In the genomic region with DNA sequence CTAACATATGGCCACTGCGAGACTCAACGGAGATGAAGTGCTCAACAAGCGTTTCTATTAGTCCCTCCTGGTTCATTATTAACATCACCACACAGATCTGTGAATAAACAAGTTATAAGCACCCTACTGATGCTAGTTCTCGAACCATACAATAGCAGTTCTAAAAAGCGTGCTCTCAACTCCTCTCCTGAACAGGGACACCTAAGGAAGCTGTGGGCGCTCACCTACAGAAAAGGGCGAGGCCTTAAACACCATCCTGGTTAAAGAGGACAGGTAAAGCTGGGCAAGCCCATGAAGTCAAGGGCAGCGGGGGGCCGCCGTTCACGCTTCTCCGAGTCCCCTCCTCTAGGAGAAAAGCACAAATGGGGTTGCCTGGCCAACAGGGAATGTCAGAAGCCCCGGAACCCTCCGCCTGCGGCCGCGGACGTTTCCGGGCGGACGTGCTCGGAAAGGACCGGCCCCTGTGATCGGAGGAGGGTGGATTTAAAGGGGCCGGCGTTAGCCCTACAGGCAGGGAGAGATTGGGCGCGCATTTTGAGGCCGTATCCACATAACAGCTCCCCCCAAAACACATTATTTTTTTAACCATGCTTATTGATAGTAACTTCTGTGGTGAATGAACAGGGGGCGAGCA, we compare ENCODE assay signal across 8 mouse cellular contexts. TPM values are rescaled to one million over a fixed set of nuclear protein-coding genes. Genes with fewer than 3 reads are reported as not detected.
DNase-seq lines count a peak whose midpoint lies in the region; ATAC-seq lines count a peak whose summit lies in the region.

No protein-coding gene starts in this region.

- no peaks in the 10 kb centered on the region for H3K9me3 ChIP-seq in intestine, embryonic 14.5 days (ENCODE audit: control insufficient read depth, low read length)

- peak overlapping the region; percentile 85 for H3K4me2 ChIP-seq in intestine, embryonic 14.5 days (ENCODE audit: low read length)

- peak overlapping the region; percentile 43; the same call in 1 of the 2 replicates for H3K27ac ChIP-seq in intestine, embryonic 14.5 days (ENCODE audit: low read depth)

- peak overlapping the region; percentile 68 for H3K9ac ChIP-seq in intestine, embryonic 14.5 days (ENCODE audit: low read length)

- WGBS in intestine, embryonic 14.5 days, result 2% methylated on average over 30 of the region's 30 CpGs

- peak overlapping the region; percentile 76 for H3K4me3 ChIP-seq in intestine, embryonic 14.5 days (ENCODE audit: low read depth, low read length)

- no peaks in the 10 kb centered on the region for H3K27me3 ChIP-seq in intestine, embryonic 14.5 days (replicated peaks; ENCODE audit: control insufficient read depth, insufficient read depth, low read length)

- H3K36me3 ChIP-seq in intestine, embryonic 14.5 days (ENCODE audit: control insufficient read depth, insufficient read depth, low read length), result peaks cover 8% of the 10 kb centered on the region; the same call in 1 of the 2 replicates

- H3K4me1 ChIP-seq in intestine, embryonic 14.5 days (replicated peaks; ENCODE audit: control insufficient read depth, insufficient read depth, low read length), result peaks cover 21% of the 10 kb centered on the region

- peak; percentile 88 to 89 for DNase-seq in adrenal gland, adult 18-20 months (ENCODE audit: low spot score in 2 of 2)
- peak; percentile 92 for DNase-seq in embryo, embryonic 10.5 days (ENCODE audit: low spot score)
- DNase-seq in gastrocnemius, postnatal 14 days, result peak; percentile 83
- peak; percentile 93 for DNase-seq in intestine, embryonic 14.5 days (ENCODE audit: low spot score)
- DNase-seq in left cerebral cortex, postnatal 14 days (ENCODE audit: low spot score in 2 of 2), result peak; percentile 87
- peak; percentile 83 for DNase-seq in right cerebral cortex, postnatal 14 days
- peak; percentile 85 for DNase-seq in urinary bladder, postnatal 25 days (ENCODE audit: low spot score)

- intact Hi-C loops in gastrocnemius, postnatal 14 days (cut with DNase I; ENCODE audit: low total_unique reads), result no loop called here
- intact Hi-C loops in left cerebral cortex, postnatal 14 days (cut with DNase I), result loop anchor here (10.0 kb wide), 1 partner anchor 60 kb away; no protein-coding TSS in a partner anchor

- ATAC-seq in intestine, embryonic 14.5 days (replicated peaks; ENCODE audit: low FRiP score, low TSS enrichment, low read depth), result peak; percentile 85
- ATAC-seq in megakaryocyte-erythroid progenitor cell, adult 5-6 weeks (replicated peaks; ENCODE audit: low FRiP score, low TSS enrichment, poor library complexity, severe bottlenecking), result peak; percentile 88

RNA-seq across cellular contexts. Expression of gene Ptpn21, which starts 2.8 kb away (rescaled TPM):
- 10 to 100 TPM; 16.9 to 21.0 TPM for total RNA-seq in adrenal gland, adult 18-20 months (2021)
- total RNA-seq in gastrocnemius, postnatal 14 days (2021), result 10 to 100 TPM; 20.4 to 28.1 TPM
- polyA plus RNA-seq in intestine, embryonic 14.5 days (2014; fragmentation: Nextera tagmentation; extraction: Ambion mirVana), result 10.7 and 11.3 TPM in 2 replicates
- 1 to 10 TPM; 7.5 to 7.6 TPM for total RNA-seq in left cerebral cortex, postnatal 14 days (2021)
- total RNA-seq in megakaryocyte-erythroid progenitor cell, adult 5-6 weeks (2014; fragmentation: Nextera tagmentation), result 3.0 and 7.5 TPM in 2 replicates
- total RNA-seq in megakaryocyte-erythroid progenitor cell, adult 5-6 weeks (2017), result 1.6 and 4.7 TPM in 2 replicates

RNA-seq across cellular contexts. Expression of gene Zc3h14, which starts 12.4 kb away (rescaled TPM):
- total RNA-seq in adrenal gland, adult 18-20 months (2021), result 10 to 100 TPM; 85.4 to 86.6 TPM
- 10 to 100 TPM; 39.7 to 41.8 TPM for total RNA-seq in gastrocnemius, postnatal 14 days (2021)
- polyA plus RNA-seq in intestine, embryonic 14.5 days (2014; fragmentation: Nextera tagmentation; extraction: Ambion mirVana), result 115 and 117 TPM in 2 replicates
- total RNA-seq in left cerebral cortex, postnatal 14 days (2021), result 10 to 100 TPM; 92.6 to 96.6 TPM
- 186 and 193 TPM in 2 replicates for total RNA-seq in megakaryocyte-erythroid progenitor cell, adult 5-6 weeks (2014; fragmentation: Nextera tagmentation)
- 106 and 111 TPM in 2 replicates for total RNA-seq in megakaryocyte-erythroid progenitor cell, adult 5-6 weeks (2017)

Comparison
In these comparisons a context has a peak if more than half of its experiments do, and no peak if none do; other contexts are left out.
1. Peak in every context shown above with its lines: DNase-seq, ATAC-seq, H3K4me3 ChIP-seq and H3K27ac ChIP-seq.